Mouse (Mus musculus): ENCODE measurements around the gene Prkci. TPM values are rescaled to one million over a fixed set of nuclear protein-coding genes. Genes with fewer than 3 reads are reported as not detected.

Prkci gene
- polyA plus RNA-seq, 1 experiment from 2014 or later = 37.1 TPM

DNA sequence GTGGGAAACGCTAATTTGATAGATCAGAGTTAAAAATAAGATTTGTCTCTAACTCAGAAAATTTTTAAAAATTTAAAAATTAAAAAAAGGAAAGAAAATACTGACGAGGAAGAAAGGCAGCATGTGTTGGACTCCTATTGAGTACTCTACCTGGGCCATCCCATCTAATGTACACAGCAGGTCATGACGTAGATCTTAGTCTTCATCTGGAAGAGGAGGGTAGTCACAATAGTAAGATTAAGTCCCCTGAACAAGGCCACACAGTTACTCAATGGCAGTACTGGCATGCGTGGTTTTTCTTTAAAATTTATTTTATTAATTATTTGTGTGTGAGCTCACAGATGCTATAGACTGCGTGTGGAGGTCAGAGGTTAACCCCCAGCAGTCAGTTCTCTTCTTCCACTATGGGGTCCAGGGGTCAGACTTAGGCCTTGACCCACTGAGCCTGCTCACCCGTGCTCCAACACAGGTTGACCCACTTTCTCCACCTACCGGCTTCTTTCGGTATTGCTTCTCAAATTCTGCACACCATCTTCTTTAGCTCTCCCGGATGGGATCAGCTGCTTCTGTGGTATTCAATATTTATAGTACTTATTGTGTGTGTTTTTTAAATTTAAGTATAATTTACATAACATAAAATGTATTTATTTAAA, 20.3 kb upstream of the Prkci start:
- H3K4me1 ChIP-seq (ENCODE audit: insufficient read depth, low read depth, low read length) = no peaks in the 10 kb centered on the region

DNA sequence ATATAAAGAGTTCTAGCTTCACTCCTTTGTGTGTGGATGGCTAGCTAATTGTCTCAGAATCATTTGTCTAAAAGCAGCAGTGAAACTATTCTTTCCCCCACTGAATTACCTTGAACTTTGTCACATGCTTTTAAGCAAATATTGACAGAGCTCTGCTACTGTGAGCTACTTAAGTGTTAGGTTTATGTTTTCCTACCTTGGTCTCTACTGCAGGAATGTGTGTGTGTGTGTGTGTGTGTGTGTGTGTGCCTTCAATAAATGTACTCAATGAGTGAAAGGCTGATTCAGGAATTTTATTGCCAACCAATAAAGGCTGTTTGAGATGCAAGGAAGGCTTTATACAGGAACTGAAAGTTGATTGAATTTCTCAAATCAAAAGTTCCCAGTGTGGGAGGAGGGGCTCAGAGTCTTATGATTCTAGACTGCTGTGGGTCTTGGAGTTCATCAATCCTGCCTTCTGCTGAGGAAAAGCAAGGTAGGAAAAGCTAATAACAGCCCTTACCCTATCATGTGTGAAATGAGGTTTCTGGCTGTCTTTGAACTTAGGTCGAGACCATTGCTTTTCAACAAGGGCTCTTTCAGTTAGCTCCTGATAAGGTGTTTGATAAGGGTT, 18.4 kb upstream of the Prkci start:
- Histone ChIP-seq H3K4me1 (ENCODE audit: insufficient read depth, low read depth, low read length) (no peaks in the 10 kb centered on the region), H3K9ac (replicated peaks; ENCODE audit: low read depth) (no peak overlapping the region), H3K27me3 (replicated peaks; ENCODE audit: insufficient read depth, low read length) (no peaks in the 10 kb centered on the region), H3K9me3 (ENCODE audit: low read length) (no peaks in the 10 kb centered on the region), H3K4me2 (replicated peaks; ENCODE audit: low read depth, low read length) (no peak overlapping the region), H3K36me3 (ENCODE audit: insufficient read depth, low read length) (no peaks in the 10 kb centered on the region), H3K27ac (ENCODE audit: low read length) (peak overlapping the region; percentile 4; the same call in 1 of the 2 replicates), H3K4me3 (ENCODE audit: low read depth, low read length) (no peak overlapping the region)
- peak; percentile 88 for TF ChIP-seq EP300 (IDR thresholded peaks at IDR 0.05)
- TF ChIP-seq CTCF (IDR thresholded peaks at IDR 0.05) = no peak
- peak; percentile 81 for DNase-seq (ENCODE audit: low spot score)
- WGBS = 41% methylated on average over 1 of the region's 1 CpGs
- ATAC-seq = peak; percentile 88

More for the DNA sequence above, 20.3 kb upstream of the Prkci start:
- ATAC-seq = peak; percentile 40; the same call in 1 of the 2 replicates
- Histone ChIP-seq H3K4me2 (replicated peaks; ENCODE audit: low read depth, low read length) (no peak overlapping the region), H3K9ac (replicated peaks; ENCODE audit: low read depth) (no peak overlapping the region), H3K27me3 (replicated peaks; ENCODE audit: insufficient read depth, low read length) (no peaks in the 10 kb centered on the region), H3K9me3 (ENCODE audit: low read length) (no peaks in the 10 kb centered on the region), H3K4me3 (ENCODE audit: low read depth, low read length) (no peak overlapping the region), H3K36me3 (ENCODE audit: insufficient read depth, low read length) (no peaks in the 10 kb centered on the region), H3K27ac (ENCODE audit: low read length) (no peak overlapping the region)
- TF ChIP-seq CTCF (IDR thresholded peaks at IDR 0.05) (peak; percentile 79), EP300 (IDR thresholded peaks at IDR 0.05) (no peak)
- WGBS = 45% methylated on average over 9 of the region's 9 CpGs
- peak; percentile 55 for DNase-seq (ENCODE audit: low spot score)

DNA sequence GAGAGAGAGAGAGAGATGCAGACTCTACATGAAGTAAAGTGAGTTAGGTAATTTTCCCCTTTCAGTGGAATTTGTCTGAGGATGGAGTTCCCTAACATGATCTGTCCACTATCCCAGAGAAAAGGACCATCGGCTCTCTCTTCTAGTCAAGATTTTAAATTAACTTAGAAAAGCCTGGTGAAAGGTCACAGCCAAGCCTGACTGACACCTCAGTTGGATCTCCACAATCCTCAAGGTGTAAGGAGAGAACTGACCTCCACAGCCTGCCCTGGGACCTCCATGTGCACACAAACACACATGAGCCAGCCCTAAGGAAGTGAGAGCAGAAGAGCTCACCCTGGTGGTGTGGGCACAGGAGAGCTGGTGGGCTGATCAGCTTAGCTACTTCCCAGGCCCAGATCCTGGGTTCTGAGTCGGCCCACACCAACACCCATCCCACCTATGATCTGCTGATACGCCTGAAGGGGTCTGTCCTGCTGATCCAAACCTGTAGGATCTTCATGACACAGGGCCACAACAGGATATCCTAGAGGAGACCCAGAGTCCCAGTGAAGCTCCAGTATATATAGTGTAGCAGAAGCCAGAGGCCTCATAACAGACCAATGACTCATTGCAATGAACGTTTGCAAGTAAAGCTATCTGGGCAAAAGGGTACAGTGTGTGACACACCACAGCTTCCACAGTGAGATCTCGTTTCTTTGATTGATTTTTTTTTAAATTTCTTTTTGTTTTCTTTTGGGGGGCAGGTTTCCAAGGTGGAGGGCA, 13.7 kb upstream of the Prkci start:
- H3K36me3 ChIP-seq (ENCODE audit: insufficient read depth, low read length) = no peaks in the 10 kb centered on the region
- no peaks in the 10 kb centered on the region for H3K9me3 ChIP-seq (ENCODE audit: low read length)
- 60% methylated on average over 5 of the region's 5 CpGs for WGBS
- peak; percentile 43; the same call in 1 of the 2 replicates for ATAC-seq
- no peak overlapping the region for H3K4me3 ChIP-seq (ENCODE audit: low read depth, low read length)
- H3K9ac ChIP-seq (replicated peaks; ENCODE audit: low read depth) = no peak overlapping the region
- H3K4me1 ChIP-seq (ENCODE audit: insufficient read depth, low read depth, low read length) = no peaks in the 10 kb centered on the region
- H3K4me2 ChIP-seq (replicated peaks; ENCODE audit: low read depth, low read length) = no peak overlapping the region
- no peak for TF ChIP-seq EP300 (IDR thresholded peaks at IDR 0.05)
- TF ChIP-seq CTCF (IDR thresholded peaks at IDR 0.05) = peak; percentile 19
- DNase-seq (ENCODE audit: low spot score) = no peak
- H3K27me3 ChIP-seq (replicated peaks; ENCODE audit: insufficient read depth, low read length) = no peaks in the 10 kb centered on the region
- H3K27ac ChIP-seq (ENCODE audit: low read length) = no peak overlapping the region

DNA sequence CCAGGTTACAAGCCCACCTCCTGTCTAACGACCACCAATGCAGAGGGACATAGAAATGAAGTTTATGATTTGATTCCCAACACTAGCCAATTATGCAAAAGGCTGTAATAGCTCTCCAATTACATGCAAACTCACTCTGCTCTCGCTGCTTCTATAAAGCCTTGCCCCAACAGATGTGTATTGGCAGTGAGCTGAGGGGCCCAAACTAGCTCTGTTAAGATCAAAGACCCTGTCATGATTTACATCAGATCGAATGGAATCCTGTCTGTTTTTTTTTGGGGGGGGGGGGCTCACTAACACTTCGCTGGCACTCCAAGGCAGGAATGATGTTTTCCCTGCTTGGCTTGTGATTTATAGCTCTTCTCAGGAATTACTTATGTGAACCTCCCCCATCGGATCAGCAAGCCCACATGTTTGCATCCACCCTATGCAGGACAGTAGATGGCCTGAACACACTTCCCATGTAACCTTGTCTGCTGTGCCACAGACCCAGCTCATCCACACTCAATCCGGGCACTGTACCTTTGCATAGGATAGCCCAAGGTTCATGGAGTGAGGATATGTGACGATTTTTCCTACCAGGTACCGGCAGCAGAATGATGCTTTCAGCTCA, 12.5 kb upstream of the Prkci start:
- no peak overlapping the region for H3K4me2 ChIP-seq (replicated peaks; ENCODE audit: low read depth, low read length)
- H3K4me1 ChIP-seq (ENCODE audit: insufficient read depth, low read depth, low read length) = no peaks in the 10 kb centered on the region
- ATAC-seq = no peak
- no peak overlapping the region for H3K9ac ChIP-seq (replicated peaks; ENCODE audit: low read depth)
- WGBS = 52% methylated on average over 8 of the region's 8 CpGs
- TF ChIP-seq EP300 (IDR thresholded peaks at IDR 0.05) (no peak), CTCF (IDR thresholded peaks at IDR 0.05) (no peak)
- no peak overlapping the region for H3K27ac ChIP-seq (ENCODE audit: low read length)
- no peaks in the 10 kb centered on the region for H3K27me3 ChIP-seq (replicated peaks; ENCODE audit: insufficient read depth, low read length)
- no peak for DNase-seq (ENCODE audit: low spot score)
- H3K9me3 ChIP-seq (ENCODE audit: low read length) = no peaks in the 10 kb centered on the region
- H3K36me3 ChIP-seq (ENCODE audit: insufficient read depth, low read length) = no peaks in the 10 kb centered on the region
- no peak overlapping the region for H3K4me3 ChIP-seq (ENCODE audit: low read depth, low read length)

DNA sequence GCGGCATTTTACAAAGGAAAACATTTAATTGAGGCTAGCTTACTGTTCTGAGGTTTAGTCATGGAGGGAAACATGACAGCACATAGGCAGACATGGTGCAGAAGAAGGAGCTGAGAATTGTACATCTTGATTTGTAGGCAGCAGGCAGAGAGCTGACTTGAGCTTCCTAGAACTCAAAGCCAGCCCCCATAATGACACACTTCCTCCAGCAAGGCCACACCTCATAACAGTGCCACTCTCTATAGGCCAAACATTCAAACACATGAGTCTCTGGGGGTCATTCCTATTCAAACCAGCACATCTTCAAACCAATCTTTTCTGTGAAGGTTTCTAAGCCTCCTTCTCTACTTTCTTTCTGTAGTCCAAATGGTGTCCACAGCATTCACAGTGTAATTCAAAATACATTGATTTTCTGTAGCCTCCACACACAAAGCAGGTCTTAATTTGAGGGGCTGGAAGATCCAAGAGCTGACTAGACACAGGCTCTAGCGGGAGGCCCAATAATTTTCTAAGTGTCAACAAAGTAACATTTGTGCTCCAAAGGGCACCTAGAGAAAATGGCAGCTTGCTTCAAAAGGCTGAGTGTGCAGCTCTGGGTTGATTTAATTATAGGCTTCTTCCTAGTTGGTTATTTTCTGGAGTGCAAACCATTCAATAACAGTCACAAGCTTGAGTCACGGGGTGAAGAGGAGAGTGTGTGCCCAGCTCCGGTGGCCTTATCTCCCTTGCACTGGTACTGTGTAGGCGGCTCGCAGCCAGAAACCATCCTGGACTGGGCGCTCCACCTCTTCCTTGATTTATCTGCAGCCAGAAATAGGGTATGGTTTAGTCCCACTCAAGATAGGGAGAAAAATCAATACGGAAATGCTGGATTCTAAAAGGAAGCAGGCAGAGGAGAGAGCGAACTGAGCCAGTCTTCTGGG, 7.9 kb upstream of the Prkci start:
- 78% methylated on average over 9 of the region's 9 CpGs for WGBS
- Histone ChIP-seq H3K36me3 (ENCODE audit: insufficient read depth, low read length) (no peaks in the 10 kb centered on the region), H3K4me2 (replicated peaks; ENCODE audit: low read depth, low read length) (no peak overlapping the region), H3K27me3 (replicated peaks; ENCODE audit: insufficient read depth, low read length) (no peaks in the 10 kb centered on the region), H3K4me1 (ENCODE audit: insufficient read depth, low read depth, low read length) (no peaks in the 10 kb centered on the region), H3K9ac (replicated peaks; ENCODE audit: low read depth) (no peak overlapping the region), H3K27ac (ENCODE audit: low read length) (no peak overlapping the region), H3K4me3 (ENCODE audit: low read depth, low read length) (no peak overlapping the region), H3K9me3 (ENCODE audit: low read length) (no peaks in the 10 kb centered on the region)
- no peak for TF ChIP-seq CTCF (IDR thresholded peaks at IDR 0.05)
- TF ChIP-seq EP300 (IDR thresholded peaks at IDR 0.05) = no peak
- DNase-seq (ENCODE audit: low spot score) = no peak
- ATAC-seq = no peak

All from lung, postnatal 0 days (tissue).